Mouse (Mus musculus): ENCODE data around the gene Lhfpl2. TPM values are rescaled to one million over a fixed set of nuclear protein-coding genes. Genes with fewer than 3 reads are reported as not detected.
"Not testable (repeated sequence)": the region's sequence is repeated elsewhere in the genome, so short reads cannot be mapped to it uniquely, and the experiment has no call there.

The Lhfpl2 gene
- total RNA-seq (2014; rRNA removed) (32.1 and 33.5 TPM in 2 replicates), polyA plus RNA-seq (2015; fragmentation: Nextera tagmentation; extraction: Ambion mirVana) (14.7 and 15.3 TPM in 2 replicates)

- H3K9ac ChIP-seq (replicated peaks; ENCODE audit: low read length): peak within 1 kb of the TSS; percentile 67
- H3K9me3 ChIP-seq (ENCODE audit: low read length): no peaks in the 10 kb centered on the region
- H3K4me2 ChIP-seq (ENCODE audit: low read depth, low read length): peak within 1 kb of the TSS; percentile 99
- WGBS: under 1% methylated on average over 74 of the region's 85 CpGs
- H3K27ac ChIP-seq: peak within 1 kb of the TSS; percentile 66; the same call in 1 of the 2 replicates
- DNase-seq (ENCODE audit: low spot score) (peak; percentile 69), ATAC-seq (peak; percentile 83)
- peaks cover 4% of the 10 kb centered on the region; the same call in 1 of the 2 replicates for H3K27me3 ChIP-seq (ENCODE audit: insufficient read depth, low read length)
- TF ChIP-seq CTCF (IDR thresholded peaks at IDR 0.05; ENCODE audit: low read depth): no peak
- 0 out of 2 replicates have a peak, but pooled peaks cover under 1% of the 10 kb centered on the region for H3K4me1 ChIP-seq (ENCODE audit: insufficient read depth, low read length)
- peak within 1 kb of the TSS; percentile 74 for H3K4me3 ChIP-seq (ENCODE audit: low read length)
- H3K36me3 ChIP-seq (ENCODE audit: insufficient read depth, low read length): no peaks in the 10 kb centered on the region
These were observed at the start of gene Lhfpl2 for GRCm38 (mm10) chr13:94057563-94058560. Lhfpl2 (plus strand) TSS chr13:94057796.

GRCm38 (mm10) chr13:94011996-94012575 is 45.5 kb upstream of the Lhfpl2 start:
- Histone ChIP-seq H3K4me2 (ENCODE audit: low read depth, low read length) (no peak overlapping the region), H3K9ac (replicated peaks; ENCODE audit: low read length) (no peak overlapping the region), H3K27ac (no peak overlapping the region), H3K9me3 (ENCODE audit: low read length) (no peaks in the 10 kb centered on the region), H3K4me1 (ENCODE audit: insufficient read depth, low read length) (no peaks in the 10 kb centered on the region), H3K36me3 (ENCODE audit: insufficient read depth, low read length) (no peaks in the 10 kb centered on the region), H3K4me3 (ENCODE audit: low read length) (no peak overlapping the region), H3K27me3 (ENCODE audit: insufficient read depth, low read length) (no peaks in the 10 kb centered on the region)
- 85% methylated on average over 4 of the region's 4 CpGs for WGBS
- DNase-seq (ENCODE audit: low spot score): no peak
- no peak for ATAC-seq
- TF ChIP-seq CTCF (IDR thresholded peaks at IDR 0.05; ENCODE audit: low read depth): no peak

GRCm38 (mm10) chr13:94013986-94014385 is 43.6 kb upstream of the Lhfpl2 start:
- WGBS: 83% methylated on average over 10 of the region's 10 CpGs
- no peaks in the 10 kb centered on the region for H3K4me1 ChIP-seq (ENCODE audit: insufficient read depth, low read length)
- H3K27me3 ChIP-seq (ENCODE audit: insufficient read depth, low read length): no peaks in the 10 kb centered on the region
- no peak for DNase-seq (ENCODE audit: low spot score)
- H3K9me3 ChIP-seq (ENCODE audit: low read length): no peaks in the 10 kb centered on the region
- no peak overlapping the region for H3K4me3 ChIP-seq (ENCODE audit: low read length)
- no peaks in the 10 kb centered on the region for H3K36me3 ChIP-seq (ENCODE audit: insufficient read depth, low read length)
- no peak for ATAC-seq
- TF ChIP-seq CTCF (IDR thresholded peaks at IDR 0.05; ENCODE audit: low read depth): no peak
- no peak overlapping the region for H3K9ac ChIP-seq (replicated peaks; ENCODE audit: low read length)
- H3K4me2 ChIP-seq (ENCODE audit: low read depth, low read length): no peak overlapping the region
- no peak overlapping the region for H3K27ac ChIP-seq

- ATAC-seq; H3K27ac ChIP-seq; H3K4me1 ChIP-seq (ENCODE audit: insufficient read depth, low read length); H3K36me3 ChIP-seq (ENCODE audit: insufficient read depth, low read length); DNase-seq (ENCODE audit: low spot score); H3K9ac ChIP-seq (replicated peaks; ENCODE audit: low read length); H3K9me3 ChIP-seq (ENCODE audit: low read length); H3K4me2 ChIP-seq (ENCODE audit: low read depth, low read length); H3K27me3 ChIP-seq (ENCODE audit: insufficient read depth, low read length); H3K4me3 ChIP-seq (ENCODE audit: low read length): not testable (repeated sequence)
- WGBS: 80% methylated on average over 9 of the region's 13 CpGs
These were observed 33.0 kb upstream of the Lhfpl2 start for GRCm38 (mm10) chr13:94024575-94024974.

GRCm38 (mm10) chr13:94029147-94029546 is 28.4 kb upstream of the Lhfpl2 start:
- H3K27me3 ChIP-seq (ENCODE audit: insufficient read depth, low read length): no peaks in the 10 kb centered on the region
- no peak overlapping the region for H3K4me3 ChIP-seq (ENCODE audit: low read length)
- no peaks in the 10 kb centered on the region for H3K4me1 ChIP-seq (ENCODE audit: insufficient read depth, low read length)
- ATAC-seq (no peak), DNase-seq (ENCODE audit: low spot score) (no peak)
- no peak overlapping the region for H3K4me2 ChIP-seq (ENCODE audit: low read depth, low read length)
- WGBS: 73% methylated on average over 10 of the region's 10 CpGs
- H3K9me3 ChIP-seq (ENCODE audit: low read length): no peaks in the 10 kb centered on the region
- no peak for TF ChIP-seq CTCF (IDR thresholded peaks at IDR 0.05; ENCODE audit: low read depth)
- H3K27ac ChIP-seq: no peak overlapping the region
- H3K9ac ChIP-seq (replicated peaks; ENCODE audit: low read length): no peak overlapping the region
- H3K36me3 ChIP-seq (ENCODE audit: insufficient read depth, low read length): no peaks in the 10 kb centered on the region

- DNase-seq (ENCODE audit: low spot score) (no peak), ATAC-seq (no peak)
- H3K4me3 ChIP-seq (ENCODE audit: low read length): no peak overlapping the region
- no peak overlapping the region for H3K27ac ChIP-seq
- H3K9ac ChIP-seq (replicated peaks; ENCODE audit: low read length): no peak overlapping the region
- 86% methylated on average over 2 of the region's 2 CpGs for WGBS
- no peaks in the 10 kb centered on the region for H3K9me3 ChIP-seq (ENCODE audit: low read length)
- no peak for TF ChIP-seq CTCF (IDR thresholded peaks at IDR 0.05; ENCODE audit: low read depth)
- H3K27me3 ChIP-seq (ENCODE audit: insufficient read depth, low read length): no peaks in the 10 kb centered on the region
- H3K36me3 ChIP-seq (ENCODE audit: insufficient read depth, low read length): no peaks in the 10 kb centered on the region
- H3K4me2 ChIP-seq (ENCODE audit: low read depth, low read length): no peak overlapping the region
- H3K4me1 ChIP-seq (ENCODE audit: insufficient read depth, low read length): no peaks in the 10 kb centered on the region
These were observed 27.0 kb upstream of the Lhfpl2 start for GRCm38 (mm10) chr13:94030551-94030950.

Measured in hindbrain, postnatal 0 days (tissue).